29 mouse cellular contexts compared by ENCODE assay signal in genomic region chr6:88750884-88751283, GRCm38 (mm10). TPM values are rescaled to one million over a fixed set of nuclear protein-coding genes. Genes with fewer than 3 reads are reported as not detected.
DNase-seq lines count a peak whose midpoint lies in the region; ATAC-seq and TF ChIP-seq lines count a peak whose summit lies in the region.
"Had no signal": no experiment of that assay in that cellular context is flagged by ENCODE, and none has a peak within 500 bp of the region (broad histone marks: within the 10 kb centered on the region; RNA-seq: fewer than 3 reads in every experiment).

No protein-coding gene starts in this region.

- TF ChIP-seq POLR2A in lung, adult 2 months (IDR thresholded peaks at IDR 0.05; ENCODE audit: borderline replicate concordance, extremely low read depth, low read depth, low read length): no peak

- H3K9me3 ChIP-seq in hindbrain, embryonic 10.5 days: no peaks in the 10 kb centered on the region
- H3K9me3 ChIP-seq in hindbrain, embryonic 12.5 days (replicated peaks): no peaks in the 10 kb centered on the region
- no peaks in the 10 kb centered on the region for H3K9me3 ChIP-seq in kidney, postnatal 0 days (replicated peaks; ENCODE audit: low read length)
- H3K9me3 ChIP-seq in liver, embryonic 16.5 days (replicated peaks; ENCODE audit: control insufficient read depth, low read length): no peaks in the 10 kb centered on the region
- no peaks in the 10 kb centered on the region for H3K9me3 ChIP-seq in liver, embryonic 11.5 days (ENCODE audit: control insufficient read depth, low read length)
- H3K9me3 ChIP-seq: embryonic facial prominence, embryonic 12.5 days; G1E; limb, embryonic 12.5 days; liver, embryonic 15.5 days had no signal

- DNase-seq in hindbrain, embryonic 10.5 days (ENCODE audit: low spot score): no peak
- no peak for DNase-seq in kidney, postnatal 0 days (ENCODE audit: low spot score)
- no peak for DNase-seq in kidney, adult 8-10 months
- DNase-seq in liver, embryonic 11.5 days (ENCODE audit: low spot score): no peak
- DNase-seq in Muller cell, postnatal 12 days (ENCODE audit: inconsistent ontology term): no peak
- no peak for DNase-seq in lung, adult 2 months
- DNase-seq: adrenal gland, postnatal 10 days; cerebellum, adult 11-12 months; cerebellum, adult 9-11 months; embryo, embryonic 11 days; gastrocnemius, postnatal 36 days; heart, adult 18-20 months; heart, postnatal 36 days; midbrain, embryonic 14.5 days; thymus, adult 2 months; thymus, postnatal 36 days had no signal

- H3K36me3 ChIP-seq in hindbrain, embryonic 10.5 days: no peaks in the 10 kb centered on the region
- no peaks in the 10 kb centered on the region for H3K36me3 ChIP-seq in hindbrain, embryonic 12.5 days
- H3K36me3 ChIP-seq in kidney, postnatal 0 days (ENCODE audit: insufficient read depth, low read length): no peaks in the 10 kb centered on the region
- peaks cover 4% of the 10 kb centered on the region for H3K36me3 ChIP-seq in liver, embryonic 16.5 days (ENCODE audit: control insufficient read depth, insufficient read depth)
- H3K36me3 ChIP-seq in liver, embryonic 11.5 days (ENCODE audit: control insufficient read depth, insufficient read depth, low read length): no peaks in the 10 kb centered on the region
- H3K36me3 ChIP-seq: embryonic facial prominence, embryonic 12.5 days; G1E; limb, embryonic 12.5 days had no signal

- no peak for TF ChIP-seq CTCF in kidney, postnatal 0 days (IDR thresholded peaks at IDR 0.05; ENCODE audit: low read depth)
- no peak for TF ChIP-seq CTCF in lung, adult 2 months (IDR thresholded peaks at IDR 0.05; ENCODE audit: insufficient read depth, low read length)

- H3K27ac ChIP-seq in hindbrain, embryonic 10.5 days: 0 out of 2 replicates have a peak overlapping the region, but pooled peaks have one; percentile 23
- H3K27ac ChIP-seq in hindbrain, embryonic 12.5 days: no peak overlapping the region
- peak overlapping the region; percentile 66 for H3K27ac ChIP-seq in kidney, postnatal 0 days
- H3K27ac ChIP-seq in liver, embryonic 16.5 days (ENCODE audit: low read length): no peak overlapping the region
- H3K27ac ChIP-seq in liver, embryonic 11.5 days (ENCODE audit: low read depth, low read length): no peak overlapping the region
- H3K27ac ChIP-seq: embryonic facial prominence, embryonic 12.5 days; gastrocnemius, adult 2 months; hindbrain, embryonic 14.5 days; limb, embryonic 12.5 days; liver, embryonic 15.5 days; macrophage had no signal

- no peak overlapping the region for H3K4me2 ChIP-seq in hindbrain, embryonic 12.5 days (replicated peaks)
- H3K4me2 ChIP-seq in kidney, postnatal 0 days (ENCODE audit: low read length): no peak overlapping the region
- H3K4me2 ChIP-seq in liver, embryonic 16.5 days (ENCODE audit: low read depth, low read length): no peak overlapping the region
- H3K4me2 ChIP-seq in liver, embryonic 11.5 days: no peak overlapping the region
- H3K4me2 ChIP-seq: embryonic facial prominence, embryonic 12.5 days; heart, embryonic 11.5 days; hindbrain, embryonic 14.5 days; limb, embryonic 12.5 days; liver, embryonic 15.5 days had no signal

- no peak overlapping the region for H3K9ac ChIP-seq in hindbrain, embryonic 12.5 days
- 0 out of 2 replicates have a peak overlapping the region, but pooled peaks have one; percentile 18 for H3K9ac ChIP-seq in kidney, postnatal 0 days (ENCODE audit: low read depth, low read length)
- no peak overlapping the region for H3K9ac ChIP-seq in liver, embryonic 16.5 days (ENCODE audit: low read depth, low read length)
- H3K9ac ChIP-seq in liver, embryonic 11.5 days (ENCODE audit: low read depth, low read length): no peak overlapping the region
- H3K9ac ChIP-seq: embryonic facial prominence, embryonic 12.5 days; hindbrain, embryonic 14.5 days; limb, embryonic 12.5 days; liver, embryonic 15.5 days had no signal

- H3K4me1 ChIP-seq in hindbrain, embryonic 10.5 days (replicated peaks): peaks cover 21% of the 10 kb centered on the region
- H3K4me1 ChIP-seq in hindbrain, embryonic 12.5 days: peaks cover 12% of the 10 kb centered on the region; the same call in 1 of the 2 replicates
- 0 out of 2 replicates have a peak, but pooled peaks cover 5% of the 10 kb centered on the region for H3K4me1 ChIP-seq in kidney, postnatal 0 days (replicated peaks; ENCODE audit: insufficient read depth, low read length)
- H3K4me1 ChIP-seq in liver, embryonic 16.5 days (ENCODE audit: control insufficient read depth, low read depth, low read length): peaks cover 35% of the 10 kb centered on the region
- H3K4me1 ChIP-seq in liver, embryonic 11.5 days (replicated peaks; ENCODE audit: control insufficient read depth, insufficient read depth, low read length): no peaks in the 10 kb centered on the region
- no peaks in the 10 kb centered on the region for H3K4me1 ChIP-seq in lung, adult 2 months (ENCODE audit: control insufficient read depth, insufficient read depth, low read length)

- 73% methylated on average over 6 of the region's 6 CpGs for WGBS in hindbrain, embryonic 10.5 days
- WGBS in hindbrain, embryonic 12.5 days: 61% methylated on average over 6 of the region's 6 CpGs
- 41% methylated on average over 6 of the region's 6 CpGs for WGBS in kidney, postnatal 0 days
- 66% methylated on average over 6 of the region's 6 CpGs for WGBS in liver, embryonic 16.5 days (ENCODE audit: insufficient replicate concordance)
- WGBS in liver, embryonic 11.5 days: 71% methylated on average over 6 of the region's 6 CpGs
- 62% methylated on average over 6 of the region's 6 CpGs for WGBS in lung, adult 2 months

- no peak overlapping the region for H3K4me3 ChIP-seq in hindbrain, embryonic 10.5 days
- no peak overlapping the region for H3K4me3 ChIP-seq in hindbrain, embryonic 12.5 days
- no peak overlapping the region for H3K4me3 ChIP-seq in kidney, postnatal 0 days (replicated peaks; ENCODE audit: low read depth, low read length)
- no peak overlapping the region for H3K4me3 ChIP-seq in liver, embryonic 16.5 days (ENCODE audit: low read depth, low read length)
- no peak overlapping the region for H3K4me3 ChIP-seq in liver, embryonic 11.5 days (ENCODE audit: low read depth, low read length)
- no peak overlapping the region for H3K4me3 ChIP-seq in lung, adult 2 months (replicated peaks; ENCODE audit: extremely low read depth, low read depth, low read length)
- H3K4me3 ChIP-seq: embryonic facial prominence, embryonic 12.5 days; gastrocnemius, adult 2 months; limb, embryonic 12.5 days; liver, embryonic 15.5 days had no signal

- no peak for ATAC-seq in hindbrain, embryonic 12.5 days (ENCODE audit: low FRiP score)
- peak; percentile 67 for ATAC-seq in kidney, postnatal 0 days (replicated peaks; ENCODE audit: low FRiP score, low read depth)
- ATAC-seq in liver, embryonic 16.5 days (ENCODE audit: low read depth): peak; percentile 36; the same call in 1 of the 2 replicates
- ATAC-seq in liver, embryonic 11.5 days (replicated peaks; ENCODE audit: low FRiP score): no peak
- ATAC-seq: forebrain, embryonic 14.5 days; lung, postnatal 0 days; Patski had no signal

- no peaks in the 10 kb centered on the region for H3K27me3 ChIP-seq in hindbrain, embryonic 10.5 days (ENCODE audit: insufficient read depth, poor library complexity, severe bottlenecking)
- H3K27me3 ChIP-seq in hindbrain, embryonic 12.5 days: no peaks in the 10 kb centered on the region
- no peaks in the 10 kb centered on the region for H3K27me3 ChIP-seq in kidney, postnatal 0 days (ENCODE audit: insufficient read depth, low read length)
- no peaks in the 10 kb centered on the region for H3K27me3 ChIP-seq in liver, embryonic 16.5 days (ENCODE audit: control insufficient read depth, insufficient read depth, low read depth, low read length)
- no peaks in the 10 kb centered on the region for H3K27me3 ChIP-seq in liver, embryonic 11.5 days (replicated peaks; ENCODE audit: control insufficient read depth, insufficient read depth, low read length)
- H3K27me3 ChIP-seq: embryonic facial prominence, embryonic 12.5 days; limb, embryonic 12.5 days; liver, embryonic 15.5 days; Patski had no signal

RNA-seq across cellular contexts. Expression of gene Mgll, which starts 26.7 kb away (rescaled TPM):
- polyA plus RNA-seq in hindbrain, embryonic 10.5 days (2016; fragmentation: Nextera tagmentation; extraction: Ambion mirVana): 4.3 and 10.2 TPM in 2 replicates
- polyA plus RNA-seq in hindbrain, embryonic 12.5 days (2016; fragmentation: Nextera tagmentation; extraction: Ambion mirVana): 6.5 and 9.7 TPM in 2 replicates
- 43.6 and 51.4 TPM in 2 replicates for polyA plus RNA-seq in kidney, postnatal 0 days (2015; fragmentation: Nextera tagmentation; extraction: Ambion mirVana)
- 62.3 and 62.4 TPM in 2 replicates for polyA plus RNA-seq in liver, embryonic 16.5 days (2015; fragmentation: Nextera tagmentation; extraction: Ambion mirVana)
- 17.3 and 22.2 TPM in 2 replicates for polyA plus RNA-seq in liver, embryonic 11.5 days (2014; fragmentation: Nextera tagmentation; extraction: Ambion mirVana)
- 110 and 128 TPM in 2 replicates for polyA plus RNA-seq in lung, adult 2 months (2012; rRNA removed)

Comparison
In these comparisons a context has a peak if more than half of its experiments do, and no peak if none do; other contexts are left out.
1. H3K27ac ChIP-seq: peak in hindbrain, embryonic 10.5 days (single experiment) and kidney, postnatal 0 days (single experiment); none in hindbrain, embryonic 12.5 days (single experiment), liver, embryonic 16.5 days (single experiment) and liver, embryonic 11.5 days (single experiment).
2. ATAC-seq: peak in kidney, postnatal 0 days (single experiment) and liver, embryonic 16.5 days (single experiment); none in hindbrain, embryonic 12.5 days (single experiment) and liver, embryonic 11.5 days (single experiment).